Mouse (Mus musculus) adrenal gland, postnatal 25 days (tissue): Measurements from ENCODE around the gene Abcc3. TPM values are rescaled to one million over a fixed set of nuclear protein-coding genes. Genes with fewer than 3 reads are reported as not detected.

ENCODE experiments used
- DNase-seq: peaks from one replicate; pipeline ENCODE4 v3.0.0; 2021; ENCODE audit warnings: mixed read lengths
- long read RNA-seq: library from polyadenylated mRNA; stranded (forward); transcript quantifications from one replicate; pipeline ENCODE4 v2.0.0, GENCODE M21; 2021
- total RNA-seq: library from RNA; stranded (reverse); gene quantifications from 2 replicates; pipeline ENCODE4 v1.2.3, GENCODE M21; 2021

Gene Abcc3
- total RNA-seq: 4.5 and 5.1 TPM in 2 replicates
- long read RNA-seq, full-length matches to known transcripts: 5 of 39 reads
- long read RNA-seq, partial matches to known transcripts: 30 of 39 reads
- long read RNA-seq, other reads (novel, unspliced or antisense): 4 of 39 reads

DNA sequence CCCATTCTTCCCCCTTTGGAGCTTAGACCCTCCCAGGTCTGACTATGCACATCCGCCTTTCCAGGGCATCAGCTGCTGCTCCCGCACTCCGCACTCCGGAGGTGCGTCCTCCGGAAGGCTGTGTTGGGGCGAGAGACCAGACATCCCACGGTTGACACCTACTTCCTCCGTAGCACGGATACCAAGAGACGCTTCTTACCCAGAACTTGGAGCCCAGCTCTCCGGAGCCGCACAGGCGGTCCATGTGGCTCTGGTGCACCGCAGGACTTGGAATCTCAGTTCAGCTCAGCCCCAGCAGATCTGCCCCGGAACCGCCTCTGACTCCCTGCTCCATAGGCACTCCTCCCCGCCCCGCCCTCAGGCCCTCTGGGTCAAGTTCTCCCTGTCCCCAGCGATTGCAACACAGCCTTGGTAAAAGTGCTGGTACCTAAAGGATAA, at the start of gene Abcc3:
Abcc3 (minus strand) TSS at position 326 of the 438 bp plus-strand sequence.
- peak; percentile 74 for DNase-seq

DNA sequence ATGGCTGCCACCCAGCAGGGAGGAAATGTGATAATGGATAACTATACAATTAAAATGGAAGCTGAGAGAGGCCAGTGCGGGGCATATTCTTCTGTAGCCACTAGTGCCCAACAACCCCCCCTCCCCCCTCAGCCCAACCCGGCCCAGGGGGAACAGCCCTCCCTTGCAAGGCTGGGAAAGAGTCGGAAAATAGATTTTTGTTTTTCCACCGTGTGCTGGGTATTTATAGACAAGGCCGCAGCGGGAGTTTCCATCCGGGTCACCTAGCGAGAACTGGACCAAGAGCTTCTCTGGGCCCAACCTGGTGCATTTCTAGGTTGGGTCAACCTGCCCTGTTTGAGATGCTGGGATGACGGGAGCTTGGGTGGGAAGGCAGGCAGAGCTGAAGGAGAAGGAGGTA, 49.0 kb upstream of the Abcc3 start:
- DNase-seq: no peak

DNA sequence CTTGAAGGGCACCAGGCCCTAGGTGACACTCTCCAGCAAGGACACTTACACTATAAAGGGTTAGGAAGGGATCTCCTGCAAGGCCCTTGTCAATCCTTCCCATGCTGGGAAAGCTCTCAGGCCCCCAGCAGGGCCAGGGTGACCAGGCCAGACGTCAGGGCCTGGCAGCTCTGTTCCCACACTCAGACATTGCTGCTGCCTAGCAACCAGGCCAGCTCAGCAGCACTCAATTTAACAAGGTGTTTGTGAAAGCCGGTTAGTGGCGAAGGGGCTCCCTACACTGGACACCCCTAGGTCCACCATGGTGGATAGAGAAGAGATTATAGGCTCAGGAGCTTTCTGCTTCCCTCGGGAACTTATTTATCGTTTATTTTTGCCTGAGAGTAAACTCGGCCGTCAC, 48.3 kb upstream of the Abcc3 start:
- DNase-seq: no peak

DNA sequence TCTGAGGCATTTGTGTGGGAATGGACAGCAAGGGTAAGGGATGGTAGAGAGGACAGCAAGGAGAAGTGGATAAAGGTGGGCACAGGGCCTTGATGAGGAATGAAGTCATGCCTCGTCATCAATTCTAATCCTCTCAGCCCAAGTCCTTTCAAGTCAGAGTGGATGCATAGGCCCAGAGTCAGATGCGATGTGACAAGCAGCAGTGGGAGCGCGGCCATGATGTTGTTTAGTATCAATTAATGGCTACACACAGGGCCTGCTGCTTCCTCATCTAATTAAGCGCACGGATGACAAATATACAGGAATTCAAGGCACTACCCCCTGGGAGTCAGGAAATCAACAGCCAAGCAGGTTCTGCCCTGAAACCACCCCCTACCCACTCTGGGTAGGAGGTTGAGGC, 47.6 kb upstream of the Abcc3 start:
- no peak for DNase-seq

DNA sequence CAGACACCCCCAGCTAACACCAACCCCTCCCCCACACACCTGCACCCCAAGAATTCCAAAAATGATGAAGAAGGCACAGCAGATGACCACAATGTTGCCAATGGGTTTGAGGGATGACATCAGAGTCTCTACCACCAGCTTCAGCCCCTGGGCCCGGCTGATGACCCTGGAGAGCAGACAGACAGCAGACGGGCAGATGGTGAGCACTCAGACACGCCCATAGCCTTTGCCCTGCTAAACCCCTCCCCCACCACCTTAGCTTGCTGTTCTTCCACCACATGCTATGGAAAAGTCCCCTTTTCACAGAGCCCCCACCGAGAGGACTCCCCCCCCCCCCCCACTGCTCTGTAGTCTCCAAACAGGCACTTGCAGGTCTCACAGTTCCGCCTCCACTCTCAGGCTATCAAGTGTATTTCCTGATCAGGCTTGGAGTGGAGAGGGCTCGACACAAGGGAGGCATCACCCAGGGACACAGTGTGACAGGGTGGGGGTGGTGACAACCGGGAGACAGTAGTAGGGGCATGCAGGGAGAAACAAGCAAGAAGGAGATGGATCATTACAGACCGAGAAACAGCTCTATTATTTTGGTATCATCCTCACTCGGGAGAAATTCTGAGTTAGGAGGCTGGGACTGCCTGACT, 36.3 kb upstream of the Abcc3 start:
- no peak for DNase-seq

DNA sequence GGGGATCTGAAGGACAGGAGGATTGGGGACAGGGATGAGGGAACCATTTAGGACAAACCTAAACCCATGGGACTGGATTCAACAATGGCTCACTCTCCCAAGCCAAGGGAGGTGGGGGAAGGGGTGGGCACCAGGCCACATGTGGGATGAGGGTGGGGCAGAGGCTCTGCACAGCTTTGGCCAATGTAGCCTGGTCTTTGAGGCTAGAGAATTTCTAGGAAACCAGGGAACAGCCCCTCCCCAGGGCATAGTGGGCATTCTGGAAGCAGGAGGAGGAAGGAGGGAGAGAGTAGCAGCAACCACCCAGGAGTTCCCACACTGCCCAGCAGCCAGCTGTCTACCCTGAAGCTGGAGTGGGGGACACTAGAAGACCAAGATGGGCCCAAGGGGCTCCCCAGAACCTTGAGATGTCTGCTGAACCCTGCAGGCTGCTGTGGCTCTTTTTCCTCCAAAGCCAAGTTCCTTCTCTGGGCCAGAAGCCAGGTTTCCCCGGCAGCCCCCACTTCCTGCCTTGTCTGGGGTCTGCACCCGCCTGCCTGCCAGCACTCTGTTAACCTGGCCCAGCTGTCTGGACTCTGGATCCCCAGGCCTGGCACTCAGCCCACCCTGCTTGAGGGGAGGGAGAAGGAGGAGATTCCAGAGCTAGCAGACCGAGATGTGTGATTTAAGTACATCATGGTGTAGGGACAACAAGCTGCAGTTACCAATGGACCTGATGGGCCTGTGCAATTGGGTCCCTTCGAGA, 35.5 kb upstream of the Abcc3 start:
- peak; percentile 64 for DNase-seq

DNA sequence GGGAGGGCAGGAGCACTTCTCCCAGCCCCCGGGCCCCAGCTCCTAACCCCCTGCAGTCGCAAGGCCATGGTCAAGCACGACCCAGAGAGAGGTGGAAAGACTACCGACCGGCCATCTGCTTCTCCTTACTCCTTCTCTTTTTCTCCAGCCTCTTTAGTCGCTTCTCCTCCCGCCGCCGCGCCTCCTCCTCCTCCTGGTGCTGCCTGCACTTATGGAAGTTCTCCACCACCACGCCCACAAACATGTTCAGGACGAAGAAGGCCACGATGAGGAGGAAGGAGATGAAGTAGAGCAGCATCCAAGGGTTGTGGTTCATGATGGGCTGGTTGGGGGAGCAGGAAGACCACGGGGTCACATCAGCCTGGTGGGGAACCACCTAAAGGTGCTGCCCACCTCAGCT, 32.9 kb upstream of the Abcc3 start:
- DNase-seq: no peak

DNA sequence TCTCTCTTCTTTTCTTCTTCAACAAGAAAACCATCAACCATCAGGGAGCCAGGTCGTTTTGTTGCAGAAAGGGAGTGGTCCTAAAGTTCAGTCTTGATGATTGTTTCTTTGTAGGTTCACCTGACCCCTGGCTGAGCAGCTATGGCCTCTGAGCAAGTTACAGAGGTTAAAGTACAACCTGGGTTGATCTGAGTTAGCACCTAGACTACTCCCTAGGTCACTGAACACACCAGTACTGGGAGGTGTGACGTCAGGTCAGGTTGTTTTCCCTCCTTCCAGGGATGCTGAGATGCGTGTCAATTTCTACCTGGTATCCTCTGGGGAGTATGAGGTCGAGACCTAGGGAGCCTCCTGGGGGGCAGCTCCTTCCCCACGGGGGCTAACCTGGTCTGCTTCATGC, 32.4 kb upstream of the Abcc3 start:
- DNase-seq: no peak

DNA sequence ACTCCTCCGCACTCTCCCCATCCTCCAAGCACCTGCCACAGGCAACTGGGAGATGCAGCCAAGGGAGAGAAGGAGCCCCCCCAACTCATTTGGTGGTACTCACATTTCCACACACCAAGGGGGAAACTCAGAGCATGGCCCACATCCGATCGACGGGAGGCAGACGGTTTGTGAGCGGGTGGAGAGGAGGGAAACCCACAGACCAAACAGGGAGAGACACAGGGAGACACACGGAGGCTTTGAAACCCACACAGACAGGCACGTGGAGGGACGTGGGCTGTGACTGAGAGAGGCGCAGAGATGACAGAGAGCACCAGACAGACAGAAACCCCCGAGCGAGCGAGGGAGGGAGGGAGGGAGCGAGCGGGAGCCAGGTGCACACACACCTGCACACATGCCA, 31.6 kb upstream of the Abcc3 start:
- no peak for DNase-seq

DNA sequence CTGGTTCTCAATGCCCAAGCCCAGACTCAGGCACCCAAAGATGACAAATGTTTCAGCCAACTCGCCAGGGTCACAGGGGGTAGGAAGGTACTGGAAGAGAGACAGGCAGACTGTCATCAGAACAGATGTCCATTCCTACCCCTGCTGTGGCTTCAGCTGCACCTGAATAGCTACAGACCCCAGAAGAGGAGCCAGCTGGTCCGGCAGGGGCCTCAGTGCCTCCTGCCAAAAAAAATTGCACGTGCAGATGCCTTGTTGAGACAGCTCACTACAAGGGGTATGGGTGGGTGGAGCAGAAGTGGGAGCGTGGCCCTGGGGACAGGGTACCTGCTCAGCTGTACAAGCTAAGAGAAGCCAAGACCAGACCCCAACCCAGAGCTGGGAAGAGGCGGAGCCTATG, 31.1 kb upstream of the Abcc3 start:
- no peak for DNase-seq

DNA sequence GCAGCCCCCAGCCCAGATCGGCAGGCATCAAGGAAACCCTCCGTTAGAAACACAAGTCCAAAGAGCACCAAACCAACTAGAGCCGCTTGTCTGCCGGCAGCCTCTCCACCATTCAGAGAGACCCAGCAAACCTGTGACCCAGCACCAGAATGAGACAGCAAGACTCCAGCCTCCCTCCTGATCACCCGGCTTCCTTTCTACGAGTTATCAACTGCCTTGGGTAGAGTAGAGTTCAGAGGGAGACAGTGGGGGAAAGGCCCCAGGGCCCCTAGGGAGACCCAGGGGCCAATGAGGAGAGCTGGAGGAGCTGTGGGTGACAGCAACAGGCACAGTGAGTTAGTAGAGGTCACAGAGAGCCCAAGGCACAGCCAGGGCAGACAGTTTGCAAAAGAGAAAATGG, 28.2 kb upstream of the Abcc3 start:
- no peak for DNase-seq

DNA sequence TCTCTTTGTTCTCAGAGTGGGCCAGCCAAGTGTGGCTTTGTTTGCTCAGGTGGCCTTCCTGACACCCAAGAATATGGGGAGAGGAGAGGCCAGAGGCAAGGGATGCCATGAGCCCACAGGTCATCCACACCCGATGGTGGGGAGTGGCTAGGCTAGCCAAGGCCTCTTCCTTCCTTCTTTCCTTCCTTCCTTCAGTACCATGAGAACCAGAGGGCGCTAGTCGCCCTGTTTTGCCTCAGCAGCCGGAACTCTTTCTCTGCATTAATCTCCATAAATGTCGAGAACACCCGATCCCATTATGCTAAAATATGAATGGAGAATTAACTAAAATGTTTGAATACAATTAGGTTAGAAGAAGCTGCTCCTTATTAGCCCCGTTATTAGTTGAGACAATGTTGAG, 27.5 kb upstream of the Abcc3 start:
- peak; percentile 41 for DNase-seq

DNA sequence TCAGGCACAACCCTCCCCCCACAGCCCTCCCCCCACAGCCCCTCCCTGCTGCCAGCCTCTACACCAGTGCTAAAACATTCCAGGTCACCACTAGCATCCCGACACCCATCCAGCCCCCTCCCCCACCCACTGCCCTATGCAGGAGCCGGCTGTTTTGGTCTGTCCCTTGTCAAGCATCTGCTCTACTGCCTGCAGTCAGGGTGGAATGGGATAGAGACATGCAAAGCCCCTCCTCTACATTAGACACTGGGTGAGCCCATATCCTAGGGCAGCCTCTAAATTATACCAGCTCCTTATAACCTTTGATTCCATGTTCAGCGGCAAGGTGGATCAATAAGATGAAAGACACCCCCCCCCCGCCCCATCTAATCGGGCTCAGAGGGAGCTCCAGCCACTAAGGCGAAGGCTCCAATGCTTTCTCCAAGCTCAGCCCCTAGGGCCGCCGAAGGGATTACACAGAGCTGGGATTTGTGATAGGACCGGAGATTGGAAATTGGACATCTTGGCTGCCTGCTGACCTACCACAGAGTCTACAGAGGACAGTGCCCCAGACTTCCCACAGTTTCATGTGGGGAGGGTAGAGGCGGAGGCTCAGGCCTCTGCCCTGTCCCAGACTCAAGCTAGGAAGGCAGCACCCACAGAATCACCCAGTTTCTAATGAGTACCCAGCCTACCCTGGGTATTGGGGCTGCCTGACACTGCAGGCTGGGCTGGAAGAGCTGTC, 26.4 kb upstream of the Abcc3 start:
- DNase-seq: no peak

DNA sequence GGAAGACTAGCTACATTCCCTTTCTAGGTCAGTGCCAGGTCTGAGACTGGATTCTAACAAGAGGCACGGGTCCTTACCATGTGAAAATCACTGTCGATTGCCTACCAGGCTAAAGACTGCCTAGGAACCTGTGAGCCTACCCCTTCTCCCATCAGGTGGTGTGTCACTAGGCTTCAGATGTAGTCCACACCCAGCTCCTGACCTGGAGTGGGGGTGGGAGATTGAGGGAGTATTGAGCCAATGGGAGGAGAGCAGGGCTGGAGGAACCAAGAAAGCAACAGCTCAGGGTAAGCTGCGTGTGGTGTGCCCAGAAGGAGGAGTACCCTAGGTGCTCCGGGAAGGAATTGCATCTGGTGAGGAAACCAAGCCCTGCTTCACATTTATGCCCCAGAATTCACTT, 21.2 kb upstream of the Abcc3 start:
- DNase-seq: no peak

DNA sequence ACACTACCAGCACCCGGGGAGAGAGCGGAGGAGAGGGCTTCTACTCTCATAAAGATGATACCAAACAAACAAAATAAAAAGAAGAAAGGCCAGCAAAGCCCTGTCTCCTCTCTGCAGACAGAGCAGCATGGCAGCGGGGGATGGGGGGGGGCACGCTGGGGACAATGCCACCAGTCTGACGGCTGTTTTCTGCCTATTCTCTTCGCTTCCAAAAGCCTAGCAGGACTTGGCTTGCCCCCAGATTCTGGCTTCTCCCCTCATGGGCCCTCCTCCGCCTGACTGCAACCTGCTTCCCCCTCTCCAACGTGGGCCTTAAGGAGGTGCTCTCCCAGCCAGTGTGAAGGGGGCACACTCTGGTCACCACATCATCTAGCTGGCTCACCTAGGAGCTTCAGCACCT, 20.7 kb upstream of the Abcc3 start:
- no peak for DNase-seq

DNA sequence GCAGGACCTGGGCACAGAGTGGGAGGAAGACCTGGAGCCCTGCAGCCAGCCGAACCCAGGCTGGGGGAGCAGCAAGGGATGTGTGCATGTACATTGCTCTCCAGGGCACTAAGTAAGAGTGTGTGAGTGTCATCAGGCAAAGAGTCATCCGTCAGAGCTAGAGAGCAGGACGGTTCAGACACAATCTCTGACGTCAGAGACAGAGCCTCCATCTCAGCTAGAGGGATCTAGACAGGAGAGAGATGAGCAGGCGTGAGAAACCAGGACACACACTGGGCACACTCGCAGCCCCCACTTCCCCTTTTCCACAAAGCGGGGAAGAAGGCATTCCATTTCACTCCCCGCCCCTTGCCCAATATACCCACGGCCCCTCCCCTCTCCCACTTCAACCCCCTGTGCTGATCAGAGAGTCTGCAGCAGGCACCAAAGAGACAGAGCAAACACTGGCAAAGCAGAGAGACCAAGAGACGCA, 20.2 kb upstream of the Abcc3 start:
- DNase-seq: no peak

DNA sequence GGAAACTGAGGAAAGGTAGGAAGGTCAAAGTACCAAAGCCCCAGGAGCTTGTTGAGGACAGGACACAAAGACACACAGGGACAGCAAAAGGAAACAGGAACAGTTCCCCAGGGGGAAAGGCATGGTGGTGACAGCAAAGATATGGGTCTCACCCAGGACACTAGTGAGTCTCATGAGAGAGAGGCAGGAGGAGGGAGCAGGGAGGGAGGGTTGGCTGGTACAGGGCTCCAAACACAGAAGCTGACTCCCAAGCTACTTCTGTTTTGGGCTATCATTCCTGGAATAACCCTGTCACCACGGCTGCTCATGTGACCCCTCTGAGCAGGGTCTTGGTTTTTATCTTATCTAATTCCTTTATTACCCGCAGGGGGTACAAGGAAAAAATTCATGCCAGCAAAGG, 19.8 kb upstream of the Abcc3 start:
- no peak for DNase-seq

DNA sequence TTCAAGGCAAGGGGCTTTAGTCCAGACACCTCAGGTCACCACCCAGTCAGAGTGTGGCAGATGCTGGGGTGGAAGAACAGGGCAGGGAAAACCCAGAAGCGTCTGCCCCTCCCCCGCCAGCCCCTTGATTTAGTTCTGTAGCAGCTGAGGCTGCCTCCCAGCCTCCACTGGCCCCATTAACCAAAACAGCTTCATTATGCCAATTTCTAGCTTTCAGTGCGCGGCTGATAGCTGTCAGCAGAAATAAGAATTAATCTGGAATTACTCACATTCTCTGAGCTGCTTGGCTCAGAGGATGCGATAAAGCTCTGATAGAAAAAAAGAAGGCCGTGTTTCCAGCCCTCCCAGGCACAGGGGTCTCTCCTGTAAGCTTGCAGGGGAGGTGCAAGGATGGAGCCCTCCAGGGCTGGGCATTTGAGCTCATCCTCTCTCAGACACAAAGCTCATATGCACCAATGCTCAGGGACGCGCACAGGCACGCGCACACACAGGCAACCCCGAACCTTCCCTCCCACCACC, 15.1 kb upstream of the Abcc3 start:
- DNase-seq: no peak

DNA sequence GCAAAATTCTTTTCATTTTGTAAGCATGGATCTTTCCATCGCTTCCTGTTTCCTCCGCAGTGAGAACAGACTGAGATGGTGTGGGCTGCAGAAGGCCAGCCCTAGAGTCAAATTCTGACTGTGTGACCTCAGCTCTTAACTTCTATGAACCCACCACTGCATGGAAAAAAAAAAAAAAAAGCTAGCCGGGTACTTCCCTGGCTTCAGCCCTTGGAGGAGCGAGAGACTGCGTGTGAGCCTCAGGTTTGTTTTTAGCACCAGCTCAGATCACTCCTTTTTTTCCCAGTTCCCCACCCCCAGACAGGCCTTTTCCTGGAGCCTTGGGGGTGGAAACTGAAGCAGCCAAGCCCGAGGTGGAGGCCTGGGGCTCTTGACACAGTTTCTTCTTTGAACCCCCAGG, 12.6 kb upstream of the Abcc3 start:
- DNase-seq: no peak

DNA sequence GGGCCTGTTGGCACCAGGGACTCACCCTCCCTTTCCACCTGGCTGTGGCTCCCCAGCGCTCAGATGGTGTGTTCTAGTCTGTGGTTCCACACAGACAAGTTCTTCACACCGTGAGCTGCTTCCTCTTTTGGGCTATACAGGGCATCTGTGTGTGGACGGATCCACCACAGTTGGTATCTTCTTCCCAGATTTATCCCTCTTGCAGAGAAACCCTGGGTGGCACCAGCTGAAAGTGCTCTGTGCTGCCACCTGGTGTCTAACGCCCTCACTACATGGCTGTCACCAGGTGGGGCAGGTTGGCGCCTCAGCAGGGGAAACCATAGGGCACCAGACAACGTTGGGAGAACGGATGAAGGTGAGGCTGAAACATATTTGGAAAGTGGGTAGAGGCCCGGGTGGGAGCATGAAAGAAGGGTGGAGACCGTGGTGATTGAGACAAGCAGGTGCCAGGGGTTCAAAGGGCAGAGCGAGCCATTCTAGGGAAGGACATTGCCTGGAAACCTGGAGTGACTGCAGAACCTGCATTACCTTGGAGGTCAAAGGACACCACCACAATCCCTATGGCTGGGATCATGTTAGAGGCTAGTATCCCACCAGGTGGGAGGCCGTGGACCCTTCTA, 12.0 kb upstream of the Abcc3 start:
- DNase-seq: peak; percentile 86

DNA sequence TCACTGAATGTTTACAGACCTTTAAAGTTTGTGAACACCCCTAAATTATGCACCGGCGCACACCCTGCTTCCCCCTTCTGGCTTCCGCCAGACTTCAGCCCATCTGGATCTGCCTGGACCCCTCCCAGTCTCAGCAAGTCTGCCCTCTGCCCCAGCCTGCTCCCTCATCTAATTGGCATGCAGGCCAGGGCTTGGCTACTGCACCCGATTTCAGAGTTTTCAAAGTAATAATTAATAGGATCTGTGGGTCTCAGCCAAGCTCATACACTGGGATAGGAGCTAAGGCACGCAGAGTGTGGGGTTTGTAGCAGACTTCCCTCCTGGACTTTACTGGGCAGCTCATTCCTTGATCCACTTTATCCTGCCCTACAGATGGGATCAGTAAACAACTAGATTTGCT, 11.4 kb upstream of the Abcc3 start:
- DNase-seq: no peak

DNA sequence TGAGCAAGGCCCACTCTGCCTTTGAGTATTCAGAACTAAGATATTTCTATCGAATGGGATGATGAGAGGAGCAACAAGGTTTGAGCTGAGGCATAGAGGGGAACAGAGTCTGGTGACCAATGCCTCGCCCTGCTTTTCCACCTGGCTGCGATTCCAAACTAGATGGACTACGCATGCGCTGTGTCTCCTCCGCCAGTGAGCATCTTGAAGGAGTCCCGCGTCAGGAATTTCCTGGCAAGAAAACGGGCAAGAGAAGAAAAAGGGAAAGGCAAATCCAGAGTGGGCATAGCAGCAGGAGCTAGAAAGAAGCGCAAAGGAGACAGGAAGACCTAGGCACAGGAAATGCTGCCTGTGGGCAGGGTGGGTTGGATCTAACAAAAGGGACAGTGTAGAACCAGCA, 11.0 kb upstream of the Abcc3 start:
- no peak for DNase-seq

DNA sequence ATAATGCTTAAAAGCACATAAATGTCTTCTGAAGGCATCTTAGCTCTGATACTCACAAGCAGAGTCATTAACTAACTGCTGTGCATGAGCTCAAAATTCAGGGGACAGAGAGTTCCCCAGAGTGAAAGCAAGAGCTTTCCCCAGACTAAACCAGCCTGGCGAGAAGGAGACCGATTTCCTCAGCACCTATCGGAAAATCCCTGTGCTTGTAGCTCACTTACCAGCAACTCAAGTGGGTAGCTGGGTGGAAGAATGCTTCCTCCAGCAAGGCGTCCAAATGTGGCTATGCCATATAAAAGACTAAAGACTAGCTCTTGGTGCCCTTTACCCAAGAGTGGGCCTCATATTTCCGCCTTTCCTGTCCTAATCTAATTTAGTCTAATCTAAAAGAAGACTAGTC, 9.9 kb upstream of the Abcc3 start:
- no peak for DNase-seq
